Mouse (Mus musculus): ENCODE results near the gene Mia2. TPM values are rescaled to one million over a fixed set of nuclear protein-coding genes. Genes with fewer than 3 reads are reported as not detected.
"Not testable (repeated sequence)": the region's sequence is repeated elsewhere in the genome, so short reads cannot be mapped to it uniquely, and the experiment has no call there.

Gene Mia2
- 10 to 100 TPM; 47.3 to 52.6 TPM for total RNA-seq (2021)
- long read RNA-seq, experiment 1, transcript Mia2-202 (23 exons, 2,785 nt) = major isoform, 10 of 22 reads
- long read RNA-seq, experiment 1, partial matches to known transcripts = 2 of 22 reads
- long read RNA-seq, experiment 1, other reads (novel, unspliced or antisense) = 6 of 22 reads
- long read RNA-seq, experiment 2, transcript Mia2-202 (23 exons, 2,785 nt) = major isoform, 26 of 51 reads
- long read RNA-seq, experiment 2, partial matches to known transcripts = 3 of 51 reads
- long read RNA-seq, experiment 2, other reads (novel, unspliced or antisense) = 17 of 51 reads

GRCm38 (mm10) chr12:59095104-59096025 is at the start of gene Mia2:
Mia2 (plus strand) TSS chr12:59095799.
- Histone ChIP-seq H3K4me3 (no peak within 1 kb of the TSS), H3K27ac (no peak within 1 kb of the TSS)
- no peak for TF ChIP-seq CTCF (conservative IDR thresholded peaks at IDR 0.05)
- DNase-seq (ENCODE audit: low spot score in 2 of 2) = no peak

GRCm38 (mm10) chr12:59052470-59052869 is 43.1 kb upstream of the Mia2 start:
- no peak overlapping the region for H3K4me3 ChIP-seq
- H3K27ac ChIP-seq = no peak overlapping the region
- DNase-seq (ENCODE audit: low spot score in 2 of 2) = no peak
- no peak for TF ChIP-seq CTCF (conservative IDR thresholded peaks at IDR 0.05)

DNA sequence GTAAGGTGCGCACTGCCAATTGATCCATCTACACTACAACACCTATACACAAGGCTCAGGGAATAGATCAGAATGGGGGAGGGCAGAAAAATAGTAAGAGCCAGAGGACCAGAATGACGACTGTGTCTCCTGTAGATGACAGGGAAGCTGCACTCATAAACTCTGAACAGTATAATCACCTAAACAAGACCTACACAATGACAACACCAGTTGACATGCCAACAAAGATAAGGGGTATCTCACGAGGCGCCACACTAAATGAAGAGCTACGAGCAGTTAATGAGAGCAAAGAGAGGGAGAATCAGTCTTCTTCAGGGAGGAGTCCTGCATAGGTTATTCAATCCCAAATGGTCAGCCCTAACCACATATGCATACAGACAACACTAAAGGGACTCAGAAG is 42.4 kb upstream of the Mia2 start:
- no peak overlapping the region for H3K27ac ChIP-seq
- no peak for TF ChIP-seq CTCF (conservative IDR thresholded peaks at IDR 0.05)
- no peak for DNase-seq (ENCODE audit: low spot score in 2 of 2)
- no peak overlapping the region for H3K4me3 ChIP-seq

DNA sequence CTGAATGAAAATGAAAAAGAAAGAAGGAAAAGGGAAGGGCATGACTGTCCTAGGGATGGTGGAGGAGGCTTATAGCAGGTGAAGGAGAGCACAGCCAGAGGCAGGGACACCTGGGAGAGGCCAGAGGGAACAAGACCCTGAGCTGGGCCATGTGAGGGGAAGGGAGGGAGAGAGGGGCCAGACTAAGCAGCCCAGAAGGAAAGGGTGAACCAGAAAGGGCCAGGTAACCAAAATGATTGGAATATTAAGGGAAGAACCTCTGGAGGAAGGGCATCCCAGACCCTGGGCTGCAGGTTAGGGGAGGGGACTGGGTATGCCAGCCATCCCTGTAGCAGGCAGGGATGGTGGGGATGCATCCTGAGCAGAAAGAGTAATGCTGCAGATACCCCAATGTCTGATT is 41.6 kb upstream of the Mia2 start:
- Histone ChIP-seq H3K4me3 (no peak overlapping the region), H3K27ac (no peak overlapping the region)
- no peak for DNase-seq (ENCODE audit: low spot score in 2 of 2)
- TF ChIP-seq CTCF (conservative IDR thresholded peaks at IDR 0.05) = no peak

- no peak for TF ChIP-seq CTCF (conservative IDR thresholded peaks at IDR 0.05)
- DNase-seq (ENCODE audit: low spot score in 2 of 2) = no peak
- H3K4me3 ChIP-seq = no peak overlapping the region
- H3K27ac ChIP-seq = no peak overlapping the region
These were observed 40.3 kb upstream of the Mia2 start for GRCm38 (mm10) chr12:59055196-59055850.

- Histone ChIP-seq H3K4me3 (no peak overlapping the region), H3K27ac (no peak overlapping the region)
- no peak for DNase-seq (ENCODE audit: low spot score in 2 of 2)
- no peak for TF ChIP-seq CTCF (conservative IDR thresholded peaks at IDR 0.05)
These were observed 39.4 kb upstream of the Mia2 start for GRCm38 (mm10) chr12:59056222-59056621.

DNA sequence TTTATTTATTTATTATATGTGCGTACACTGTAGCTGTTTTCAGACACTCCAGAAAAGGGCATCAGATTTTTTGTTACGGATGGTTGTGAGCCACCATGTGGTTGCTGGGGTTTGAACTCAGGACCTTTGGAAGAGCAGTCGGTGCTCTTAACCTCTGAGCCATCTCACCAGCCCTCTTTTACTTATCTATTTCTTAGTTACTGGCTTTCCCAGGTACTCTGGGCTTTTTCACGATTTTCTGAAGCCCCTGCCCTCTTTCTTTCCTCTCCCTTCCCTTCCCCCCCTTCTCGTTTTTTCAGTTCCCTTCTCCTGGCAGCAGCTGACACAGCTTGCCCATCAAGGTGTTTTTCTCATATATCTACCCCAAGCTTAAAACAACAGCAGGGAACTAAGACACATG is 37.4 kb upstream of the Mia2 start:
- not testable (repeated sequence) for H3K4me3 ChIP-seq; DNase-seq (ENCODE audit: low spot score in 2 of 2)

DNA sequence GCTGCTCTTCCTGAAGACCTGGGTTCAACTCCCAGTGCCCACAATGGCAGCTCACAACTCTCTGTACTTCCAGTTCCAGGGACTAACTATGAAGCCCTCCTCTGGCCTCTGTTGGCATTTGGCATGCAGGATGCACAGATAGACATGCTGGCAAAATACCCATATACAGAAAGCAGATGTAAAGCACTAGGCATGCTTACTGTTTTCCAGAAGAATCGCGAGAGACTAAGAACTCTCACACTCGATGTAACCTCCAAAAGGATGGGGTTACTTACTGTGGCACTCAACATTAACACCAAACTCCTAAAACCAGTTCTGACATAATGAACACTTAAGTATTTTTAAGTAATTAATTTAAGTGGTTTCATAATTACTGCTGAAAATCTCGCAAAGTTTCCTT is 35.3 kb upstream of the Mia2 start:
- DNase-seq (ENCODE audit: low spot score in 2 of 2) = no peak
- no peak for TF ChIP-seq CTCF (conservative IDR thresholded peaks at IDR 0.05)
- peak overlapping the region; percentile 98 for H3K27ac ChIP-seq
- H3K4me3 ChIP-seq = peak overlapping the region; percentile 96

More for the DNA sequence above, 37.4 kb upstream of the Mia2 start:
- not testable (repeated sequence) for H3K27ac ChIP-seq

DNA sequence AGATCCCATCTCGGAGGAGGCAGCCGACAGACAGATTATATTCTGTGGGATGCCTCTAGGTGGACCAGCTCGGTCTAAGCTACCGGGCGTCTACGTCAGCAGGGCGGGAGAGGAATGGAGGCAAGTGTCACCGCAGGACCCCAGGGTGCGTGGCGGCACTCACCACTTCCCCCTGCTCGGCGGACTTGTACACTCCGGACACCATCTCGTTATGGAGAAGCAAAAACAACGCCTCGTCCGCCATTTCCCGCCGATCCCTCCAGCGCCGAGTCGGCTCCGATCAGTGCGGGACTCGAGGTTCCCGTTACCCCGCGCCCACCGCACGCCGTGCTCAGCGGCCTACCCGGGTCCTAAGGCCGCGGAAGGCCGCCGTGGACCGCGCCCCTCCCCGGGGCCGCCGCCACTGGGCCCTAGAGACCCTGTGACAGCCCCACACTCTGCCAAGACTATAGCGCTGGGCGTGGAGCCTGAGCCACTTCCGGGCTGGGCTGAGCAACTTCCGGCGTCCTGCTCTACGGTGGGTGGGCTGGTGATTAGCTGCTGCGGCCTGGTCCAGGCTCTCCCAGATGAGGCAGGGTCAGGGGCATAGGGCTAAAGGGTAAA is 34.5 kb upstream of the Mia2 start, which contains the start of gene Trappc6b:
Gene Trappc6b (minus strand): TSS at position 480 of the 603 bp plus-strand sequence.
- TF ChIP-seq CTCF (conservative IDR thresholded peaks at IDR 0.05) = peak; percentile 64
- DNase-seq (ENCODE audit: low spot score in 2 of 2) = peak; percentile 77 to 79
- H3K4me3 ChIP-seq = peak within 1 kb of the TSS; percentile 96
- H3K27ac ChIP-seq = peak within 1 kb of the TSS; percentile 98

DNA sequence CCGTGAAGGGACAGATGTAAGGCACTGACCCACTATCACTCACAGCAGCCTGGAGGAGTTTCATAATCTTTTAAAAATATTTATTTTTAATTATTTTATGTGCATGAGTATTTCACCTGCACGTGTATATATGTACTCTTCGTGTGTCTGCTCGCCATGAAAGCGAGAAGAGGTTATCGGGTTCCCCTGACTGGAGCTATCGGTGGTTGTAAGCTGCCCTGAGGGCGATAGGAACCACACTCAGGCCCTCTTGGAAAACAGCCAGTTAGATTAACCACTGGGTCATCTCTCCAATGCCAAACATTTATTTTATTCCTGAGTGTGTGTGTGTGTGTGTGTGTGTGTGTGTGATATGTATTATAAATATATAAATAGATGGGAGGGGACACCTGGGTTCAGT is 30.8 kb upstream of the Mia2 start:
- Histone ChIP-seq H3K4me3 (no peak overlapping the region), H3K27ac (no peak overlapping the region)
- TF ChIP-seq CTCF (conservative IDR thresholded peaks at IDR 0.05) = no peak
- no peak for DNase-seq (ENCODE audit: low spot score in 2 of 2)

DNA sequence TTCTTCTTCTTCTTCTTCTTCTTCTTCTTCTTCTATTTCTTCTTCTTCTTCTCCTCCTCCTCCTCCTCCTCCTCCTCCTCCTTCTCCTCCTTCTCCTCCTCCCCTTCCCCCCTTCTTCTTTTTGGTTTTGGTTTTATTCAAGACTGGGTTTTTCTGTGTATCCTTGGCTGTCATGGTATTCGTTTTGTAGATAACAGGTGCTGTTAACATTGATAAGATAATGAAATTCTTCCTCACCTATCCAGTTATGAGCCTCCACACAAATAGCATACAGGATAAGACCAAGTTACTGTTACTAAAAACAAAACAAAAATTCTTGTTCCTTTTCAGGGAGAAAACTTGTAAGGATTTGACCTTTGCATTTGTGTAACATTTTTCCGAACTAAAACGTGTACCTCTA is 29.8 kb upstream of the Mia2 start:
- Histone ChIP-seq H3K27ac (peak overlapping the region; percentile 98), H3K4me3 (peak overlapping the region; percentile 96)
- no peak for DNase-seq (ENCODE audit: low spot score in 2 of 2)
- TF ChIP-seq CTCF (conservative IDR thresholded peaks at IDR 0.05) = no peak

DNA sequence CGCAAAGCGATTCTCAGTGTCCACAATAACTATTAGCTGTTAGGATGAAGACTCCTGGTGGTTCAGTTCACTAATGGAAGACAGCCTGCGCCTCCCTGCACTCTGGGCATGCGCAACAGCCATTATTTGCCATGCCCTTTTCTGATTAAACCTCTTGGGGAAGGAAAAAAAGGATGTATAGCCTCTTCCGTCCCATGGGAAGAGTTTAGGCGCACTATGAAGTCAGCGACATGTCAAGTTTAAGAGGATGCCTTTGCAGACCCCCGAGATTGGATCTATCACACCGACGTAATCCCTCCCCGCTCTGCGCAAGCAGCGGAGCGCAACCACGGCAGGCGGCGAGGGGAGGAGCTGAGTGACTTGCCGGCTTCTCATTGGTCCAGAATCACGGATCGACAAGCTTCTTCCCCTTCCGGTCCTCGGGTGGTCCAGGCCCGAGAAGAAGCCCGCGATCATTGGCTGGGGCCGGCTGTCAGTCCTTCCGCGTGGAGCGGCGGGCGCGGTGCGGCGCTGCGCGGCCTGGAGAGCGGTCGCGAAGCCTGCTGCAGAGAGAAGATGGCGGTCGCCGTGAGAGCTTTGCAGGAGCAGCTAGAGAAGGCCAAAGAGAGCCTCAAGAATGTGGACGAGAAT is 29.0 kb upstream of the Mia2 start, which contains the start of gene Pnn:
Gene Pnn (plus strand): TSS at position 437 of the 630 bp plus-strand sequence.
- H3K27ac ChIP-seq = peak within 1 kb of the TSS; percentile 98

More for the DNA sequence above, 29.0 kb upstream of the Mia2 start, which contains the start of gene Pnn:
- peak; percentile 68 for TF ChIP-seq CTCF (conservative IDR thresholded peaks at IDR 0.05)
- DNase-seq (ENCODE audit: low spot score in 2 of 2) = peak; percentile 97 to 99
- H3K4me3 ChIP-seq = peak within 1 kb of the TSS; percentile 96
